Mouse (Mus musculus): ENCODE measurements around the gene 4930407I10Rik.

DNA sequence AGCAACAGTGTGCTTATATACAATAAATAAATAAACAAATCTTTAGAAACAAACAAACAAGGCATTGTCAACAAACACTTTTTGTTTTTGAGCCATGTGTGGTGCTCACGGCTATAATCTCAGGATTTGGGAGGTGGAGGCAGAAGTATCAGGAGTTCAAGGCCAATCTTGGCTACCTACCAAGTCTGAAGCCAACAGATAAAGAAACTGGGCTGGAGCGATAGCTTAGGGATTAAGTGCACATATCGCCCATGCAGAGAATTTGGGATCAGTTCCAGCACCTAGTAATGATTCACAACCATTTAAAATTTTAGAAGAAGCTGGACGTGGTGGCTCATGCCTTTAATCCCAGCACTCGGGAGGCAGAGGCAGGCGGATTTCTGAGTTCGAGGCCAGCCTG lies 14.5 kb downstream of the 4930407I10Rik start:
- TF ChIP-seq CTCF (conservative IDR thresholded peaks at IDR 0.05; ENCODE audit: insufficient read depth, insufficient read length, low read depth, low read length): no peak
- TF ChIP-seq POLR2A (IDR thresholded peaks at IDR 0.05; ENCODE audit: low read depth, low read length): no peak
